Mouse (Mus musculus) B cell, adult 67 days (primary cell): Measurements from ENCODE around the gene Mapk6. TPM values are rescaled to one million over a fixed set of nuclear protein-coding genes. Genes with fewer than 3 reads are reported as not detected.

ENCODE experiments used
- total RNA-seq, 2 experiments: library from RNA; stranded (reverse); gene quantifications; 4 replicates each; pipeline ENCODE4 v1.2.4; 2023

Gene Mapk6
- 100 to 1,000 TPM in 1 of 2 experiments, 10 to 100 TPM in 1; 98.0 to 110 TPM for total RNA-seq

GRCm38 (mm10) chr9:75409852-75410378, at the start of gene Mapk6:
Gene Mapk6, minus strand, starts transcription at chr9:75410005.

GRCm38 (mm10) chr9:75440796-75441666, 31.2 kb upstream of the Mapk6 start, which contains the start of gene Leo1:
Gene Leo1, plus strand, starts transcription at chr9:75441524.

GRCm38 (mm10) chr9:75347458-75347857, 62.3 kb downstream of the Mapk6 start, which contains the start of gene Bcl2l10:
Gene Bcl2l10, plus strand, starts transcription at chr9:75347758.

Other genes starting within 250 kb of the Mapk6 start
- gene Myo5c, start 178.0 kb downstream of the Mapk6 start, total RNA-seq: under 1 TPM; 0.46 to 0.92 TPM
- gene Gnb5, start 103.7 kb downstream of the Mapk6 start, total RNA-seq: under 1 TPM; 0.42 to 0.44 TPM
- not detected for gene Bcl2l10, start 62.2 kb downstream of the Mapk6 start, total RNA-seq
- 10 to 100 TPM; 18.9 to 19.2 TPM for gene Leo1, start 31.5 kb upstream of the Mapk6 start, total RNA-seq
- 100 to 1,000 TPM; 201 to 208 TPM for gene Tmod3, start 149.7 kb upstream of the Mapk6 start, total RNA-seq
- 1 to 10 TPM; 2.6 TPM for gene Tmod2, start 201.3 kb upstream of the Mapk6 start, total RNA-seq
- gene Lysmd2, start 215.7 kb upstream of the Mapk6 start, total RNA-seq: 1 to 10 TPM; 2.2 to 4.1 TPM